Mouse (Mus musculus) neural tube, embryonic 11.5 days (tissue): ENCODE measurements at regions not wholly inside any gene's neighbourhood (a gene's known extent, or its start where the extent isn't known, plus 50 kb on each side); places are given as distances from the start of the nearest gene placed in this dataset.

Experiments
- ATAC-seq: fragments of 200-750 bp; cut with Nextera tagmentation; 2 replicates; pipeline ENCODE4 v1.8.0; 2017; ENCODE audit warnings: moderate number of reproducible peaks, mild to moderate bottlenecking, moderate TSS enrichment, moderate library complexity; ENCODE audit not compliant: insufficient read depth, low FRiP score, low TSS enrichment
- DNase-seq: peaks from one replicate; pipeline ENCODE4 v3.0.0-alpha.2; 2015; ENCODE audit warnings: low spot score
- H3K27ac ChIP-seq: fragments of 300-500 bp; sonication (generic); 2 replicates; pipeline ENCODE4 v1.5.1; 2014; ENCODE audit warnings: low read depth, mild to moderate bottlenecking, low read length
- H3K27me3 ChIP-seq: fragments of 300-500 bp; sonication (generic); 2 replicates; pipeline ENCODE4 v1.6.1; 2014; ENCODE audit warnings: mild to moderate bottlenecking, low read length, mixed read lengths; ENCODE audit not compliant: control insufficient read depth, insufficient read depth
- H3K36me3 ChIP-seq: fragments of 300-500 bp; sonication (generic); 2 replicates; pipeline ENCODE4 v1.6.1; 2014; ENCODE audit warnings: mild to moderate bottlenecking, low read length, moderate library complexity, mixed read lengths; ENCODE audit not compliant: control insufficient read depth, insufficient read depth
- H3K4me1 ChIP-seq: fragments of 300-500 bp; sonication (generic); 2 replicates; pipeline ENCODE4 v1.6.1; 2014; ENCODE audit warnings: low read length, mixed read lengths; ENCODE audit not compliant: control insufficient read depth, insufficient read depth
- H3K4me2 ChIP-seq: fragments of 300-500 bp; sonication (generic); 2 replicates; pipeline ENCODE4 v1.6.1; 2014; ENCODE audit warnings: low read depth, mild to moderate bottlenecking, moderate library complexity
- H3K4me3 ChIP-seq: fragments of 300-500 bp; sonication (generic); 2 replicates; pipeline ENCODE4 v1.5.1; 2014; ENCODE audit warnings: low read depth, low read length
- H3K9ac ChIP-seq: fragments of 300-500 bp; sonication (generic); 2 replicates; pipeline ENCODE4 v1.6.1; 2014; ENCODE audit warnings: mild to moderate bottlenecking, low read length
- H3K9me3 ChIP-seq: fragments of 300-500 bp; sonication (generic); 2 replicates; pipeline ENCODE4 v1.6.1; 2016; ENCODE audit warnings: low read length; ENCODE audit not compliant: control insufficient read depth
- WGBS: fragments of 180-500 bp; shearing (Covaris S2); extraction: QIAGEN DNeasy Blood & Tissue Kit; methylation state at CpG from one replicate; pipeline ENCODE4 v1.1.7; 2014; 5-methylcytosine and 5-hydroxymethylcytosine counted together

DNA sequence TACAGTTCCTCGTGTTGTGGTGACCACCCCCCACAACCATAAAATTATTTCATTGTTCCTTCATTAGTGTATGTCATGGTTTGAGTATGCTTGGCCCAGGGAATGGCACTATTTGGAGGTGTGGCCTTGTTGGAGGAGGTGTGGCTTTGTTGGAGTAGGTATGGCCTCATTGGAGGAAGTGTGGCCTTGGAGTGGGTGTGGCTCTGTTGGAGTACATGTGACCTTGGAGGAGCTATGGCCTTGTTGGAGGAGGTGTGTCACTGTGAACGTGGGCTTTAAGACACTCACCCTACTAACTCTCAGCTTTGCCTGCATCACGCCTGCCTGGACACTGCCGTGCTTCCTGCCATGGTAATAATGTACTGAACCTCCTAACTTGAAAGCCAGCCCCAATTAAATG lies 179.9 kb downstream of the Cryba4 start:
- Histone ChIP-seq H3K27ac (no peak overlapping the region), H3K9me3 (no peaks in the 10 kb centered on the region), H3K9ac (no peak overlapping the region), H3K4me1 (peaks cover 6% of the 10 kb centered on the region), H3K4me3 (no peak overlapping the region), H3K4me2 (no peak overlapping the region), H3K27me3 (no peaks in the 10 kb centered on the region), H3K36me3 (no peaks in the 10 kb centered on the region)
- WGBS, result 69% methylated on average over 4 of the region's 4 CpGs
- DNase-seq (no peak), ATAC-seq (no peak)

DNA sequence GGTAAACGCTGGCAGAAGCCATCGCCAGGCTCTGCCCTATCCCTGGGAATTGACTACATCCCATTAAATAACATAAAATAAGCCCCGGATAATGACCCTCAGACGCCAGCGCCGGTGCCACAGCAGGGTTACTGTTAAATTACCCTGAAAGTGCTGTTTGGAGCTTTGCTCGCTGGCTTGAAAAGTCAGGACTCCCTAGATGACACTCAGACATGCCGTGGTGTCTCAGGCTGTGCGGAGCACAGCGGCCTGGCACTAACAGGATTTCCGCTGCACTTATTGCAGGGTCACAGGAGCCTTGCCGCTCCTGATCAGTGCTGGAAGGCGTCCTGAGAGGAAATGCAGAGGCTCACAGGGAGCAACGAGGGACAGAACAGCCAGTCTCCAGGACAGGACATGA lies 175.2 kb downstream of the Cryba4 start:
- Histone ChIP-seq H3K27me3 (no peaks in the 10 kb centered on the region), H3K4me2 (no peak overlapping the region), H3K4me3 (no peak overlapping the region), H3K4me1 (peaks cover 6% of the 10 kb centered on the region), H3K9ac (no peak overlapping the region), H3K27ac (no peak overlapping the region), H3K36me3 (no peaks in the 10 kb centered on the region), H3K9me3 (no peaks in the 10 kb centered on the region)
- 23% methylated on average over 14 of the region's 14 CpGs for WGBS
- no peak for ATAC-seq
- DNase-seq, result peak; percentile 24

DNA sequence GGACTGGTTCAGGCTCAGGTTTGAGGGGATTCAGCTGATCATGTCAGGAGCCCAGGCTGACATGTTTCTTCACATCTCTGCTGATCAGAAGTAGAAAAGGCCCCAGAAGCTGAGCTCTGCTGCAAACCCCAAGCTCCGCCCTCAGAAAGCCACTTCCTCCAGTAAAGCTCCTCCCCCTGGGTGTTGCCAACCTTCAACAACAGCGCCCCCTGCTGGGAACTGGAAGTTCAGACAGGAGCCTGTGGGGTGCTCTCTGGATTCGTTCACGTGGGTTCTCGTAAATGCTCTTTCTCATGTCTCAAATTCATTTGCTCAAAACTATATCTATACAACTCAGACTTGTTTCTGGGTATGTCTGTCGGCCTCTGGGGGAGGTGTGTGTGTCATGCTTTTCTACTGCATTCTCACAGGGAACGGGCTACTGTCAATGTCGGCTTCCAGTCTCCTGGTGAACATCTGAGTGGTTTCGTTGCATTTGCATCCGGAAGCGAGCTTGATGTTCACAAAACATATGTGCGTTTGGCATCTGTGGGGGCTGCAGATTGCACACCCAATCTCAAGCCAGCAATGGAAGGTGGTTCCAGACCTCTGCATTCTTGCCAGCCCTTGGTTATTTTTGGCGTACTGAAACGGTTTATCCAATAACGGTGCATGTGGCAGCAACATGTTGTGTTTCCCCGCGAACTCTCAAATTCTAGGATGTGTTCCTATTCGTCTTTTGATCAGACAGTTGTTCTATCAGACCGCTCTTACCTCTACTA lies 174.3 kb downstream of the Cryba4 start:
- Histone ChIP-seq H3K9ac (no peak overlapping the region), H3K27ac (no peak overlapping the region), H3K9me3 (no peaks in the 10 kb centered on the region), H3K4me3 (no peak overlapping the region), H3K4me2 (no peak overlapping the region), H3K4me1 (peaks cover 6% of the 10 kb centered on the region), H3K27me3 (no peaks in the 10 kb centered on the region), H3K36me3 (no peaks in the 10 kb centered on the region)
- ATAC-seq, result no peak
- 83% methylated on average over 19 of the region's 19 CpGs for WGBS
- DNase-seq, result peak; percentile 62

DNA sequence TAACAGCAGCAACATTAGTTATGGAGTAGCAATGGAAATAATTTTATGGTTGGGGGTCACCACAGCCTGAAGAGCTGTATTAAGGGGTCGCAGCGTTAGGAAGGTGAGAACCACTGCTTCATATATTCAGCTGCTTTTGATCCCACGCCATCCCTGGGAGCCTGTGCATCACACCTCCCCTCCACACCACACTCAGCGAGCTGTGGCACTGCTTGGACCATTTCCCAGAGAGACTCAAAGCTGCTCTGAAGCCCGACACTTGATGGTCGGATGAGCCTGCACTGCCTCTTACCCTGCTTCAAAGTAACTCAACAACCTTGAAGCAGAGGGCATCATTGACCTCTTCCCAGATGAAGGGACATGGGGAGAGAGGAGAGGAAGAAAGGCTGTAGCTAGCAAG lies 171.3 kb downstream of the Cryba4 start:
- no peaks in the 10 kb centered on the region for H3K27me3 ChIP-seq
- H3K36me3 ChIP-seq, result no peaks in the 10 kb centered on the region
- H3K27ac ChIP-seq, result no peak overlapping the region
- DNase-seq (no peak), ATAC-seq (no peak)
- no peak overlapping the region for H3K9ac ChIP-seq
- whole genome bisulfite sequencing, result 78% methylated on average over 6 of the region's 6 CpGs
- no peaks in the 10 kb centered on the region for H3K9me3 ChIP-seq
- H3K4me3 ChIP-seq, result no peak overlapping the region
- peaks cover 6% of the 10 kb centered on the region for H3K4me1 ChIP-seq
- H3K4me2 ChIP-seq, result no peak overlapping the region

DNA sequence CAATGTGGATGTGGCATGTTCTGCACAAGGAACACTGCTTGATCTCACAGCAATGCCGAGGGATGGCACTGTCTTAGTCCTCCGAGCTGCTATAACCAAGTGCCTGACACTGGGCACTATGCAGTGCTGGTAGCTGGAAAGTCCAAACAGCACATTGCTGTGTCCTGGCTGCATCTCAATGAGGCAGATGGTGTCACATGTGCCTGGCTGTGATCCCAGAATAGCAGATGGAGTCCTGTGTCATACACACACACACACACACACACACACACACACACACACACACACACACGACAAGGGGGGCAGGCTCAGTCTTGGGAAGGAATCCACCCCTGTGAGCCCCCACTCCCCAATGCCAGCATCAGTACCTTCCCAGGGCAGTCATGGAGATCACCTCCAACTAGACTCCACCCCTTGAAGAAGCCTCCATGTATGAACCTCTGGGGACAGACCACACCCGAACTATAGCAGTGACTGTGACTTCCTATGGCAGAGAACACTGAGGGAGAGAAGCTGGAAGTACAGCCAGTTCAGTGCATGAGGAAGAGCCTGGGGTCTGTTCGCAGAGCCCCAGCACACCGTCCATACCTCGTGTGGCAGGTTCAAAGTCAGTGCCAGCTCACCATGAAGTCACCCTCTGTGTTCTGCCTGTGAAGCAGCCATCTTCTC lies 160.3 kb downstream of the Cryba4 start:
- no peak for ATAC-seq

DNA sequence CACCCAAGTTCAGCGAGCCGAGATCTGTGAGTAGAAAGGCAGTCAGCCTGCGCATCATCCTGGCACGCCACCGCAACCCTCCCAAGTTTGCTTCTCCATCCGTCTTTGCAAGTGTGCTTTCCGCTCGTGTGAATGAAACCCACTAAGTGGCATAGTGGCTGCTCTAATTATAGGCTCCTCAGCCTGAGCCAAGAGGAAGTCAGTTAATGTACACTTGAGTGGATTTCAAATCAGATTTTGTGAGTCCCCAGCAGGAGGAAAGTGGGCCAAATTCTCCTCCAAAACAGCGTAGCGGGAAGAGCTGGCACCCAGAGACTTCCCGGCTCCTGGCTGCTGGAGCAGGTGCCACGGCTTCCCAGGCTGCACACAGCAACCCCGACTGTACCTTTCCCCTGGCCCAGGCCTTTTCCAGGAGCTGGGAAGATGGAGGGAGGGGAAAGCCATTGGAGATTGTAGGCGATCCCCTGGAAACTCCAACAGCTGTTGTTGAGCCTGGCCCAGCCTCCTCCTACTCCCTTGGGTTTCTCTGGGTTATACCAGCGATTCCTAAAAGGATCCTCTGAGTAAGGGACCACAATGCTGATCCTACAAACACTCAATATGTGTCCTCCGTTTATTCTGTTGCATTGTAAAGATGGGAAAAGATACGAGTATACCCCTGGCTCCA lies 158.3 kb downstream of the Cryba4 start:
- WGBS, result 80% methylated on average over 17 of the region's 17 CpGs
- H3K27me3 ChIP-seq, result no peaks in the 10 kb centered on the region
- H3K4me2 ChIP-seq, result no peak overlapping the region
- no peaks in the 10 kb centered on the region for H3K4me1 ChIP-seq
- H3K9me3 ChIP-seq, result no peaks in the 10 kb centered on the region
- no peak for ATAC-seq
- no peak overlapping the region for H3K4me3 ChIP-seq
- no peak for DNase-seq
- H3K9ac ChIP-seq, result no peak overlapping the region
- H3K27ac ChIP-seq, result no peak overlapping the region
- no peaks in the 10 kb centered on the region for H3K36me3 ChIP-seq

More for the DNA sequence above, 160.3 kb downstream of the Cryba4 start:
- Histone ChIP-seq H3K4me1 (no peaks in the 10 kb centered on the region), H3K27me3 (no peaks in the 10 kb centered on the region), H3K4me2 (no peak overlapping the region), H3K36me3 (no peaks in the 10 kb centered on the region), H3K27ac (no peak overlapping the region), H3K9ac (no peak overlapping the region), H3K9me3 (no peaks in the 10 kb centered on the region), H3K4me3 (no peak overlapping the region)
- no peak for DNase-seq
- WGBS, result 82% methylated on average over 7 of the region's 7 CpGs

DNA sequence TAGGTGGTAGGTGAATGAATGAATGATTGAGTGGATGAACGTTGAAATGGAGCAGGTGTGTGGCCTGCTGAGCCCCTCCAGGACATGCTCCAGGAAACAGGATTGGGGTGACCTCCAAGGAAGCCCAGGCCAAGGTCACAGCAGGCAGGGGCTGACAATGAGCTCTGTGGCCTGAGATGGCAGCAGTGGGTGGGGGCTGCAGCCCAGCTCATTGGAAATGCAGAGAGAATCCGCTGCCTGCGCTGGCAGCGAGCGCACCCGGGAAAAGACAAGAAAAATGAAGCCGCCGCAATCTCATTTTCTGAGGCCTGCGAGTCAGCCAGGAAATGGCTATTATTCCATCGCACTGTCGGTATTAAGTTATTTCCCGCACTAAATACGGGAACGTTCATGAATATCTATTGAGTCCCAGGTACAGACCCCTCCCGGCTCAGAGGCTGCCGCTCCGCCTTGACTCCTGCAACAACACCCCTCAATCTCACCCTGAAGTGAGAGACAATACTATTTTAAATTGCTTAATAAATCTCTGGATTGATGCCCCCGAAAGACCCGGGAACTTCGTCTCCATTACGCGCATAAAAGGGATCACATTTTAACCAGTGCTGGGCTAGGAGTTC lies 153.7 kb downstream of the Cryba4 start:
- WGBS, result 46% methylated on average over 22 of the region's 22 CpGs
- DNase-seq, result peak; percentile 46

DNA sequence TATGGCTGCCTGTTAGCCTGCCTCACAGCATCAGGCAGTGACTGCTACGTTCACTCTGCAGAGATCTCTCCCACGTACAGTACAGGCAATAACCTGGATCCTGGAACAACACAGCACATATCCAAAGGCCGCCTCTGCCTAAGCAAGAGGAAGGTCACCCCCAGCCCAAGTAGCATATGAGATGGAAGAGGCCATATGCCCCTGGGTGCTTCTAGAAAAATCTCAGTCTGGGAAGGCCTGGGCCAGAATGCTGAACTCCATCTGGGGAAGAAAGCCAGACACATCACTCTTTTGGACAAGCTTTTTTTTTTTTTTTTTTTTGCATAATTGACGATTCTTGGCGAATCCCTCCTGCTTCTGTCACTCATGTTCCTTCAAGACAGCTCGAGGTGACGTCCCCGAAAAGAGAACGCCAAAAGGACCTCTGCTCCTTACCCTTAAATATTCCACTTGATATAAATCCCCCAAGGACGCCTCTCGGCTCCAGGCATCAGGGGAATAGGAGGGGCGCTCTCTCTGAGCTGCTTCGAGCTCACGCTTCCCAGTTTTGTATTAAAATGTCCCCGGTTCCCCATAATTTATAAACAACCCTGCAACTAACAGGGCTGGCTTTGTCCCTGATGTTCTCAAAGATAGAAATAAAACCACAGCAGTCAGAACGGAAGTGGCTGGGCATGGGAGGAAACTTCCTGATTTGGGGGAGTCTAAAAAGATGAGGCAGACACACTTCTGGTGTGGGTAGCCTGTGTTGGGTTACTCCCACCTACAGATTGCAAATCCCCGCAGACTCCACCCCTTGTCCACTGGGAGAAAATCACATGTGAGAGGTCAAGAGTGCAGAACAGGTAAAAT lies 150.4 kb downstream of the Cryba4 start:
- WGBS, result 78% methylated on average over 17 of the region's 17 CpGs

More for the DNA sequence above, 153.7 kb downstream of the Cryba4 start:
- Histone ChIP-seq H3K4me1 (no peaks in the 10 kb centered on the region), H3K27ac (no peak overlapping the region), H3K4me3 (no peak overlapping the region), H3K27me3 (no peaks in the 10 kb centered on the region), H3K4me2 (no peak overlapping the region), H3K9ac (no peak overlapping the region), H3K36me3 (no peaks in the 10 kb centered on the region), H3K9me3 (no peaks in the 10 kb centered on the region)
- ATAC-seq, result no peak

More for the DNA sequence above, 150.4 kb downstream of the Cryba4 start:
- H3K9ac ChIP-seq, result no peak overlapping the region
- no peaks in the 10 kb centered on the region for H3K4me1 ChIP-seq
- ATAC-seq (no peak), DNase-seq (no peak)
- H3K27me3 ChIP-seq, result no peaks in the 10 kb centered on the region
- H3K9me3 ChIP-seq, result no peaks in the 10 kb centered on the region
- H3K36me3 ChIP-seq, result no peaks in the 10 kb centered on the region
- H3K27ac ChIP-seq, result no peak overlapping the region
- H3K4me3 ChIP-seq, result no peak overlapping the region
- no peak overlapping the region for H3K4me2 ChIP-seq
